Mouse (Mus musculus): ENCODE results near the gene Pqbp1.
A peak's percentile ranks its signal among the peaks of the same experiment; 100 is the strongest.
"Not testable (repeated sequence)": the region's sequence is repeated elsewhere in the genome, so short reads cannot be mapped to it uniquely, and the experiment has no call there.

The Pqbp1 gene

DNA sequence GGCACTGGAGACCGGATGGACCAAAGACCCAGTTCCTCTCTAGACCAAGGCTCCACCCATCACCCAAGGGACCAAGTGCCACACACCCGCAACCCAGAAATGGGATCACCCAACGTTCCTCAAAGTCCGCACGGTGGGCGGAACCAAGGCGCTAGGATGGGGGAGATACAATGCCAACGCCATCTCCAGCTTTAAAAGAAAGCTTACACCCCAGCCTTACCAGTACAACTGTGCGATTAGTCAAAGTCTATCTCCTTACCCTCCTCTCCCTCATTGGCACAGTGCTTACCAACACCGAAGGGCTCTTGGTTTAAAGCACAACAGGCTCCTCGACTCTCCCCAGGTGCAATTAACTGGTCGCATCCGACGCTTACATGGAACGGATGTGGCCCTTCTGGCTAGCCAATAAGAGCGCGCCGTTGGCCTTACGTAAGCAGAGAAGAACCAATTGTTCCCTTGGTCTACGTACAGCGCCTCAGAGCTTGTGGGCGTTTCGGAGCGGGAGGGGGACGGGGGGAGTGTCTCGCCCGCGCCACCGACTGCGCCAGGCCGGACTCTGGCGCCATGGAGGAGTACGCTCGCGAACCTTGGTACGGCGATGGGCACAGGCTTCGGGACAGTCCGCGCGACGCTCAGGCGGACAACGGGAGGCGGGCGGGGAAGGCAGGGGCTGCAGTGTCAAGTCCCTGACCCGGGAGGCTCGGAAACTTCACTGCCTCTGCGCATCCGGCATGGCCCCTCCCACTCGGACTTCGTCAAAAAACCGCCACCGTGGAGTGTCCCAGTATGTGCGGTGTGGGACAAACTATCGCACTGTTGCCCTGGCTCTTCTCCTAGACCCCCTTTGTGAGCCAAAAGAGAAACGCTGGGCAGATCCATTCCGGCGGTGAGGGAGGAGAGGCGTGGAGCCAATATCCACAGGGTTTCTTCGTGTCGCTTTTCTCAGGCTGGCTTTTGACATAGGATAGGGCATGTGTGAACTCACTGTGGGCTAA is at the start of gene Pqbp1, which contains the start of gene Timm17b:
Pqbp1 (minus strand) TSS at position 390 of the 995 bp plus-strand sequence.
Timm17b (plus strand) TSS at position 478 of the 995 bp plus-strand sequence.
- peak; percentile 94 to 95 for DNase-seq (ENCODE audit: low spot score in 2 of 2)

DNA sequence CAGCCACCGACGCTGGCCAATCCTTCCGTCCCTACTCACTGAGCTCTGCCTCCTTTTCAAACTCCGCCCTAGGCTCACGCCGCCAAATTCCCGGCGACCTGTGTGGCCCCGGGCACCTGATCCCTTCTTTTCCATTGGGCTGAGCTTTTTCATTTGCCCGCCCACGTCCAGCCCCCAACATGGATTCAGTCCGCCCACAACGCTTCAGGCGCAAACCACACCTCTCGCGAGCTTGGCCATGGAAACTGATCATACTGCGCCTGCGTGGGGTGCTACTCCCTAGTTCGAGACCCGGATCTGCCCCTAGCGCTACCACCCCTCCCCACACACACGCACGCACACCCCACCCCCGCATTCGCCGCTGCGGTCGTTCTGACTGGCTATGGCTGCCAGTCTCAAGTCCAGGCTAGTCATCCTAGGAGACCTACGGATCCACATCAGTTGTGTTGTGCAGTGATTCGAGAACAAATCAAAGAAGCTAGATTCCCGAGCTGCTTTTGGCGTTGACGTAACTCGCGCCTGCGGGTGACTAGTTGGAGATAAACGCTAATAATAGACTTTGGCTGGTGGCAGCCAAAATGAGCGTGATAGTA is 48.9 kb upstream of the Pqbp1 start:
- peak; percentile 97 for DNase-seq (ENCODE audit: low spot score in 2 of 2)

DNA sequence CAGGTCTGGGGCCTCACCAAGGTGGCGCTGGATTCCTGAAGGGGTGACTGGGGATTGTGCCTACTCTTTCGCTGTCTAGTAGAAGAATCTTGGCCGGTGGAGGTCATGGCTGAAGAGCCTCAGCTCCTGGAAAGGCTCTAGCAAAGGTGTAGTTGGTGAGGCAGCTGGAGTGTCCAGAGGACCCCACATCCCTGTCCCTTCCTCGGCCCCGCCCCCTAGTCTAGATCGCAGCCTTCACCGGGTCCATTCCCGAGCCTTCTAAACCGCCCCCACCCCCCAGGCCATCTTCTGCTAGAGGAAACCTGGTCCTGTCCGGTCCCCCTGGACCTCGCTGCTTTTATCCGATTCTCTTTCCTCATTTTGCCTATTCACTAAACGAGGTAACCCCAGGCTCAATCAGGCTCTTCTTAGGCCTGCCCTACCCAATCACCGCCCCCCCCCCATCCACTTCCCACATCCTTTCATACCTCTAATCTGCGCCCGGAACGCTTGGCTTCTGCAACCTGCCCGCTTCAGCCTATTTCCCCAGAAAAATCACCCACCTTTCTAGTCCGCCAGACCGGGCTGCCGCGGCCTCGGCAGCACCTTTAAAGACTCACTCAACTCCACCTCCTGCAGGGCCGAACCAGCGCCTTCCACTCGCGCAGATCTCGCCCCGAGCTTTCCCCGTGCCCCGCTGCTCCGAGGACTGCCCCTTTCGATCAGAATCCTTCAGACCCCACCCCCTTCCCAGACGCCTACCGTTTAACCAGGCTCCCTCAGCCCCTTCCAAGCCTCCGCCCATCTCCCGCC is 48.2 kb upstream of the Pqbp1 start, which contains the start of gene Hdac6:
Hdac6 (minus strand) TSS at position 782 of the 792 bp plus-strand sequence.
- DNase-seq (ENCODE audit: low spot score in 2 of 2): peak in 1 of 2 experiments; percentile 38

DNA sequence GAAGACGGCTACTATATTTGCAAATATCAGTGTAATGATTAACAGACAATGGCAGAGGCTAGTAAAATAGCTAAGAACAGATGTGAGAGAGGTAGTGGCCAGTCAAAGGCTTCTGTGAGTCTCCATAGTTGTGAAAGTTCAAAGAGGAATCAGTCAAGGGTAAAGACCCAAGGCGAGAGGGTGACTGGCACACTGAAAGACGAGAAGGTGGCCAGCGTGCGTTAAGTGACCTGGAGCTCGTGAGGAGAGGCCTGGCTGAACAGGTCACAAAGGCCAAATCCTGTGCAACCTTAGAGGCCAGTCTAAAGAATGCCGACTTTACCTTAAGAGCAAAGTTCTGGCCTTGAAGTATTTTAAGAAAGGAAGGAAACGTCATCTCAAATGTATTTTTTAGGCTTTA is 46.5 kb upstream of the Pqbp1 start:
- no peak for DNase-seq (ENCODE audit: low spot score in 2 of 2)

DNA sequence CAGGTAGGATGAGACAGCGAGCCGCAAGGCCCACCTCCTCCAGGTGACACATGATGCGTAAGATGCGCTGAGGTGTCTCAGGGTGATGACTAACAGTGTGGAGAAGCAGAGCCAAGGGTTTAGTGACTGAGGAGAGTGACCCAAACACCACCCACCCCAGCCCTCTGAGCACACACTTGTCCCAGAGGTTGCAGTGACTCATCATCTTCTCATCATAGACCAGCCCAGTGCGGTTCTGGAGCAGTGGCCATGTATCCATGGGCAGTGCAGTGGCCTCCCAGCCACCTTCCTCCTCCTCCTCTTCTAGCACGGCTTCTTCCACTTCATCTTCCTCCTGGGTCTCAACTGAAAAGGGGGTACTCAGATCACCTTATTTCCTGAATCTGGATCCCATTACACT is 38.6 kb upstream of the Pqbp1 start:
- no peak for DNase-seq (ENCODE audit: low spot score in 2 of 2)

DNA sequence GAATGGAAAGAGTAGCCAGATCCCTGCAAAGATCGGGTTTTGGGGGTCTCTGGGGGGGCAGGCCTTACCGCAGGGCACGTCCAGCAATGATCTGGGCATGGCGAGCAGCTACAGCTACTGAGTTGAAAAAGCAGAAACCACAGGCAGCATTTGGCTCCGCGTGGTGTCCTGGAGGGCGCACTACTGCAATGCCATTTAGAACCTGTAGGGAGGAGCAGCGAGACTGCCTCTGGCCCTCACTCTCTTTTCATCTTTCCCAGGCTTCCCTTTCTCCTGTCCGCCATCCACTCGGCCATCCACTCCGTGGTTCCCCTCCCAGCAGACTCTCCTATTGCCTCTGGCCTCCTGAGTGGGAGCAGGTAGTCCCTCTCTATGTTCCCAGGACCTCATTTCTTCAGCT is 37.8 kb upstream of the Pqbp1 start:
- no peak for DNase-seq (ENCODE audit: low spot score in 2 of 2)

DNA sequence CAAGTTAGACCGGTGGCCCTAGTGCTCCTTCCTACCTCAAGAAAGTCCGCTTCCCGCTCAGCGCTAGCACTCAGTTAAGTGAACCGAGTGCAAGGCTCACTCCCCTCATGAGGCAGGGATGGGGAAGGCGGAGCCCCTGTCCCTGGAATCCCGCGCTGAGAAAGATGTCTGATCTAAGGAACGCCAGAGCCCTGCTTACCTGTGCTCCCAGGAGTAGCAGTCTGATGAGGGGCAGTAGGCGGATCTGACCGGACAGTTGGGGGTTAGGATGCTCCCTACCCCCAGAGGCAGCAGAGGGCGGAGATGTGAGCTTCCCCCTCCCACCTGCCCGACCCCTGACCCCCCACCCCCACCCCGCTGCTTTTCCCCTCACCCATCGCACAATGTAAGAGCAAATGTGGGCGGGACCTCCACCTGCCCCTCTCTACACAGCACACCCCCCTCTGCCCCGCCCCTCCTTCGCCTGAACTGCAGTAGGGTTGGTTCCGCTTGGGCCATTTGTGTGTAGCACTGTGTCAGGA is 29.3 kb upstream of the Pqbp1 start, which contains the start of gene Eras:
Eras (minus strand) TSS at position 338 of the 521 bp plus-strand sequence.
- no peak for DNase-seq (ENCODE audit: low spot score in 2 of 2)

DNA sequence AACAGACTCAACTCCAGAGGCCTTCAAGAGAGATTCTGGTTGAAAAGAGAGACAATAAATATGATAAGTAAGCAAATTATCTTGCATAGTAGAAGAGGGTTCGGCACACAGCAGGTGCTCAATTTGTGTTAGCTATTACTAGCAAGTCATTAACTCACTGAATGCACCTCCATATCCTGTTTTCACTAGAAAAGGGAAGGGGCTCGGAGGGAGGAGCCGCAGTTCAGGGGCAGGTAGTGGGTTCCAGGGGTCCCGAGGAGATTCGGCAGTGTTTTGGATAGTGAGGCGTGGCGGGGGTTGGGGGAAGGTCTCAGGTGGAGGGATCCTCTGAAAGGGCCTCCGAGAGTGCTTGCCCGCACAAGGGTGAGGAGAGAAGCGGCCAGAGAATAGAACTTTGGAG is 28.0 kb upstream of the Pqbp1 start:
- DNase-seq (ENCODE audit: low spot score in 2 of 2): no peak

DNA sequence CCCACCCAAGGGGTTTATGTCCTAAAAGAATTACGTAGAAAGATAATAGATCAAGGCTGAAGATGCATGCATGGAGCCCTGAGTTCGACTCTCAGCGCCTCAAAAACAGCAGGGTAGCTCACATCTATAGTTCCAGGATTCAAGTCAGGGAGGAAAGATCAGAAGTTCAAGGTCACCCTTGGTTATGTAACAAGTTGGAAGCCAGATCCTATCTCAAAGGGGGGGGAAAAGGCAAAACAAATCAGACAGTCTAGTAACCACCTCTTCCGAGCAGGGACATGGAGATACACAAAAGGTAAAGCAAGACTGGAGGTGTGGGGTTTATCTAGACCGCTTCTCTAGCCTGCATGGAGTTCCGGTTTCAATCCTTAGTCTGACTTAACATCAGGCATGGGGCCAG is 27.2 kb upstream of the Pqbp1 start:
- DNase-seq (ENCODE audit: low spot score in 2 of 2): no peak

DNA sequence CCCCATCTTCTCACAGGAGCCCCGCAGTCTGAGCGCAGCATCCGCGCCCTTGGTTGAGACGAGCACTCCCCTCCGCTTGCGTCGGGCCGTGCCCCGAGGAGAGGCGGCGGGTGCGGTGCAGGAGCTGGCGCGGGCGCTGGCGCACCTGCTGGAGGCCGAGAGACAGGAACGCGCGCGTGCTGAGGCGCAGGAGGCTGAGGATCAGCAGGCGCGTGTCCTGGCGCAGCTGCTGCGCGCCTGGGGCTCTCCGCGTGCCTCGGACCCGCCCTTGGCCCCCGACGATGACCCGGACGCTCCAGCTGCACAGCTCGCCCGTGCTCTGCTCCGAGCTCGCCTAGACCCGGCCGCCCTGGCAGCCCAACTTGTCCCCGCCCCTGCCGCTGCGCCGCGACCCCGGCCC is 23.0 kb upstream of the Pqbp1 start:
- peak in 1 of 2 experiments; percentile 38 for DNase-seq (ENCODE audit: low spot score in 2 of 2)

DNA sequence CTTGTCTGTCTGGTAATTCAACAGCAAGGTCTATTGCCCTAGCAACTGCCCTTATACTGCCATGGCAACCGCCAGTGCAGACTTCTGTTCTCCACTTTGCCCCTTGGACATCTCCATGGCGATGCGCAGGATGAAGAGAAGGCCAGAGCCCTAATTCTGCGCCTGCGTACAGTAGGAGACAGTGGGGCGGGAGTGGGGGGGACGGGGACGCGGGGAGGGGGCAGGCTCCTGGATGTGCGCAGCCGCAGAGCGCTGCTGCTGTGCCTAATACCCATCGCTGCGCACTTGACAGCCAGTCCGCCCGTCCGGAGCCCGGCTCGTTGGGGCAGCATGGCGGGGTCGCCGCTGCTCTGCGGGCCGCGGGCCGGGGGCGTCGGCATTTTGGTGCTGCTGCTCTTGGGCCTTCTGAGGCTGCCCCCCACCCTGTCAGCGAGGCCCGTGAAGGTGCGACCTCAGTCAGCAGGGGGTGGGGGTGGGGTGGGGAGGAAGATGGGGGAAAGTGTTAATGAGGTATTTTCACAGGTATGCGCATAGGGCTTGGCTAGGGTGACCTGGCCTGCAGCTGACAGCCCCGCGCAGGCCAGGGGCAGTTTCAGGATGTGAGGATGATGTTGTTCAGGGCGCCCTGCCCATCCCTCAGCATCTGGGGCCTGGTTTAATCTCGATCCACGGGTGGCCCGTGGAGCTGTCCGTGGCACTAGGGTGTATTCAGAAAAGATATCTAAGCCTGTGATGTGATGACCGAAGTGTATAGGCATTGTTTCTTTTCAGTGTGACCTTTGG is 20.7 kb upstream of the Pqbp1 start, which contains the start of gene Pcsk1n:
Pcsk1n (plus strand) TSS at position 222 of the 783 bp plus-strand sequence.
- DNase-seq (ENCODE audit: low spot score in 2 of 2): peak; percentile 70 to 74

DNA sequence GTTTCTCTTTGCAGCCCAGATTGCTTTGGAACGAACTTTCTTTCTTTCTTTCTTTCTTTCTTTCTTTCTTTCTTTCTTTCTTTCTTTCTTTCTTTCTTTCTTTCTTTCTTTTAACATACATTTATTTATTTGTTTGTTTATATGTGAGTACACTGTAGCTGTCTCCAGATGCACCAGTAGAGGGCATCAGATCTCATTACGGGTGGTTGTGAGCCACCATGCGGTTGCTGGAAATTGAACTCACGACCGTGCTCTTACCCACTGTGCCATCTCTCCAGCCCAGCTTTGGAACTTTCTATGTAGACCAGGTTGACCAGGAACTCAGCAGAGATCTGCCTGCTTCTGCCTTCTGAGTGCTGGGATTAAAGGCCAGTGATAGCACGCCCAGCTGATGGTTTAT is 18.9 kb upstream of the Pqbp1 start:
- DNase-seq (ENCODE audit: low spot score in 2 of 2): not testable (repeated sequence)

DNA sequence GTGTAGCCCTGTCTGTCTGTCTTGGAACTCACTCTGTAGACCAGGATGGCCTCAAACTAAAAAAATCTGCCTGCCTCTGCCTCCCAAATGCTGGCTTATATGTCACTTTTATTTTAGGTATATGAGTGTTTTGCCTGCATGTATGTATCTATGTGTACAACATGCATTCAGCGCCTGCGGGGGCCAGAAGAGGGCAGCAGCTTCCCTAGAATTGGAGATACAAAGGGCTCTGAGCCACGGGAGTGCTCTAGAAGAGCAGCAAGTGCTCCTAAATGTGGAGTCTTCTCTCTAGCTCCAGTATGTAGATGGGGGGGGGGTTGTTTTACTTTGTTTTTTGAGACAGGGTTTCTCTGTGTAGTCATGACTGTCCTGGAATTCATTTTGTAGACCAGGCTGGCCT is 16.6 kb upstream of the Pqbp1 start:
- DNase-seq (ENCODE audit: low spot score in 2 of 2): peak in 1 of 2 experiments; percentile 38

DNA sequence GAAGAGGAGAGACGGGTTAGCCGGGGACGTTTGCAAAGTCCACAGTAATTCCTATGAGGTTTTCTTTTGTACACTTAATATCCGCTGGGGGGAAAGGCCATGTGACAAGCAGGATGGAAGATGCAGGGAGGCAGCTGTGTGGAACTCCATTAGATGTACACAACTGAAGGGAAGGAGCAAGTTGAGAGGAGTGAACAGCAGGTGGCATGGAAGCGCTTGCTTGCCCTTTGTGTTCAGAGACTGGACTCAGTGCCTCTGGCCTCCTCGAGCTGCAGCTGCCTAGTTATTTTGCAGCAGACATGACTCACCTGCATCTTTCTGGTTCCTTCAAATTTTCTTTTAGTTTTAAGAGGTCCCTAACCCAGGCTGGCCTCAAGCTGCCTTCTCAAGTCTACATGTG is 11.4 kb upstream of the Pqbp1 start:
- no peak for DNase-seq (ENCODE audit: low spot score in 2 of 2)

DNA sequence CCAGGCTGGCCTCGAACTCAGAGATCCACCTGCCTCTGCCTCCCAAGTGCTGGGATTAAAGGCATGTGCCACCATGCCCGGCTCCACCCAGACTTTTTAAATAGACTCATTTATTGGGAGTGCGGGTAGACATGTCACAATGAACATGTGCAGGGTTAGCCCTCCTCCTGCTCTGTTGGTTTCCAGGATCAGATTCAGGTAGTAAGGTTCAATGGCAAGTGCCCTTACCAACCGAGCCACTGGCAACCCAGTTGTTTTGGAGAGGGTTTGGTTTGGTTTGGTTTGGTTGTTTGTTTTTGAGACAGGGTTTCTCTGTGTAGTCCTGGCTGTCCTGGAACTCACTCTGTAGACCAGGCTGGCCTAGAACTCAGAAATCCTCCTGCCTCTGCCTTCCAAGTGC is 10.2 kb upstream of the Pqbp1 start, which contains the start of gene Gm10490:
Gm10490 (plus strand) TSS at position 301 of the 400 bp plus-strand sequence.
- not testable (repeated sequence) for DNase-seq (ENCODE audit: low spot score in 2 of 2)

DNA sequence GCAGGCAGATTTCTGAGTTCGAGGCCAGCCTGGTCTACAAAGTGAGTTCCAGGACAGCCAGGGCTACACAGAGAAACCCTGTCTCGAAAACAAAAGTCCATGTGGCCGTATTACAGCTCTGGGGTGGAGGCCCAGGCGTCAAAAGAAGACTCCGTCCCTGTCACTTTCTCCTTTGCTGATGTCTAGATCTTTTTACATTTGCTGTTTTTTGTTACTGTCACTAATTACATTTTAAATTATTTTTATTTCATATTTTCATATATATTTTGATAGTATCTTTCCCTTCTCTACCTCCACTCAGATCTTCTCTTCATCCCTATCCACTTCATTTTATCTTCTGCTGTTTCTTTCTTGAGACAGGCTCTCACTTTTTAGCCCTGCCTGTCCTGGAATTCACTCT is 8.7 kb upstream of the Pqbp1 start, which contains the start of gene Gm10491:
Gm10491 (minus strand) TSS at position 101 of the 400 bp plus-strand sequence.
- no peak for DNase-seq (ENCODE audit: low spot score in 2 of 2)

DNA sequence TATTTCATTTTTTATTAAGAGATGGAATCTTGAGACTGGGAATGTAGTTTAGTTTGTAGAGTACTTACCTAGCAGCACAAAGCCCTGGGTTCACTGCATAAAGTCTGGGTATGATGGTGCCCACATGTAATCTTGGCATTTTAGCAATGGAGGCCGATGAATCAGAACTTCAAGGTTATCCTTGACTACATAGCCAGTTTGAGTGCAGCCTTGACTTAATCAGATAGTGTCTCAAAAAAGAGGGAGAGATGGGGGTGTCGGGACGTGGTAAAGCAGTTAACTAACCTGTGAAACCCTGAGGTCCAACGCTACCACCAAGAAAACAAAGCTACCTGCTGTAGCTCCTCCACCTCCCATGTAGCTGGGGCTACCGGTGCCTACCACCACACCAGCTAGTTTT is 5.4 kb upstream of the Pqbp1 start:
- DNase-seq (ENCODE audit: low spot score in 2 of 2): no peak

DNA sequence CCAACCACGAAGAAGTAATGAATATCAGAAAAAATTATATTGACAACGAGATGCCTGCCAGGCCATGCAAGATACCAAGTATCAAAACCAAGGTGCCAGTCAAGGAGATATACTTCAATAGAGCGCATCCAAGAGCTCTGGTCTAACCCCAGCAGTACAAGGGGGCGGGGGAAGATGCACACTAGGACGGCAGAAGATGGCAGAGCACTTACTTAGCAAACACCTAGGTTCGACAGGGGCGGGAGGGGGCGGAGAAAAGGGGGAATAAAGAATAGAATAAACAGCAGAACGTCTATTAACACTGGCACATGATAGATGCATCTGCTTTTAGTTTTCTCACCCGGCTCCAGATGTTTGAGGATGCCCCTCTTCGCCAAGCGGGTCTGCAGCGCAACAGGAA is 858 bp downstream of the Pqbp1 start:
- DNase-seq (ENCODE audit: low spot score in 2 of 2): no peak

DNA sequence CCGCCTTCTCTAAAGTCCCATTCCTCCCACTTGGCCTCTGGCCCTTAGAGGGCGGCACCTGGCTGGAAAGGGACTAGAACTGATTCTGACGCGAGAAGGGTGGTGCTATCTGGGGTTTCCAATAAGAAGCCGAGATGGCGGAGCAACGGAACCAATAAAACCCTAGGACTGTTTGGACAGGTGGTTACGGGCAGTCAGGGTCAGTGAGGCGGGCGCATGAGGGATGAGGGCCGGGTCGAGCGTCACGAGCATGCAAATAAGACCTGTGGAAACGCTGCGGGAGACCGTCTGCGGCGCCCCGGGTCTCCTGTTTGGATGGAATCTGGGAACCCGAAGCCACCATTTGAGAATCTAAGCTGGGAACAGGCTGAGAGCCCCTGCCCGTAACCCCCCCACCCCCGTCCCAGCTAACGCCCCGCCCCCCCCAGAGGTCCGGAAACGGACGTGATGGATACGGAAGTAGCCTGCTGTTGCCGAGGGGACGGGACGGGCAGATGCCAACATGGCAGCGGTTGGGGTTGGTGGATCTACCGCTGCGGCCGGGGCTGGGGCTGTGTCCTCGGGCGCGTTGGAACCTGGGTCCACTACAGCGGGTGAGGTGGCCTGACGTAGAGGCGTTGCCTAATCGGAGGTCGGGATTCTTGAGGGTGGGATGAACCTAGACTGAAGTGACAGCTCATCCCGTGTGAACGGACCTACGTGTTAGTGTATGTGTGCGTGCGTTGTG is 15.1 kb downstream of the Pqbp1 start, which contains the start of gene Slc35a2:
Slc35a2 (plus strand) TSS at position 188 of the 727 bp plus-strand sequence.
- peak; percentile 85 to 90 for DNase-seq (ENCODE audit: low spot score in 2 of 2)

DNA sequence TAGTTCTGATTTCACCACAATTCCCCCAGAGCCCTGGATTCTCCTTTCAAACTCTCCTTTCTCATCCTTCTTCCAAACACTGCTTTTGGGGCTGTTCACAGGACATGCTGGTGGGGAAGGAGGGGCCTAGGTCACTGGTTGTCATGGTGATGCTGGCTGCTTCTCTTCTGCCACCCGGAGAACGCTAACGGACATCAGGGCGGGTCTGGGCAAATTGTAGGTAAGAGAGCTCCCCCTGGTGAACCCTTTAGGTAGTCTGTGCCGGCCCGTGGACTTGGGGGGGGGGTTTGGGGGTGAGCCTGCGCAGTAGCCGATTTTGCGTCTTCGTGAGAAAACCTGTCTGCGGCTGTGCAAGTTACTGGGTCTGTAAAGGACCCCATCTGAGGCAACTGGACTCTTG is 19.2 kb downstream of the Pqbp1 start:
- peak; percentile 77 to 85 for DNase-seq (ENCODE audit: low spot score in 2 of 2)

Measured in right cerebral cortex, postnatal 10 days (tissue).